Mouse (Mus musculus): Measurements from ENCODE around the gene Adamts7.

The Adamts7 gene

DNA sequence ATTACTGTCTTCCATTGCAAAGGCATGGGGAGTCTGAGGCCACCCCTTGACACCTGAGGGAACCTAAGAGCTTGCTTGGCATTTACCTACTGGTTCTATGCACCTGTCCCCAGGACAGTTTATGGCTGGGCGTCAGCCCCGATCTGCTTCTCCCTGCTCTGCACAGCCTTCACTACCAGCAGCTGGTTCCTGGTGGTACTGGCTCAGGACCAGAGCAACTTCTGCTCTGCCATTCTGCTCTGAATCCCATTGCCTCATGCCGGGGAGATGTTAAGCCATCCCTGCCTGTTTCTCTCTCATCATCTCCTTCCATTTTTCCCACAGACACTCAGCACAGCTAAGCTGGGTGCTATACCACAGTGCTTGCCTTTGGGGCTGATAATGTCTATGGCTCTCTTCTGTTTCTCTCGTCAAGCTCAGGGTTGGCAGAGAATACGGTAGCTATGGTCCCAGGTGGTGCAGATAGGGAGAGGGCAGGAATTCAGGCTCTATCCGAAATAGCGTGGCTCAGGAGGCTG, 35.1 kb downstream of the Adamts7 start:
- no peak for DNase-seq (ENCODE audit: low read depth, low spot score)

GRCm38 (mm10) chr9:90198531-90199449, 35.9 kb downstream of the Adamts7 start:
- DNase-seq (ENCODE audit: low read depth, low spot score): peak; percentile 66

DNA sequence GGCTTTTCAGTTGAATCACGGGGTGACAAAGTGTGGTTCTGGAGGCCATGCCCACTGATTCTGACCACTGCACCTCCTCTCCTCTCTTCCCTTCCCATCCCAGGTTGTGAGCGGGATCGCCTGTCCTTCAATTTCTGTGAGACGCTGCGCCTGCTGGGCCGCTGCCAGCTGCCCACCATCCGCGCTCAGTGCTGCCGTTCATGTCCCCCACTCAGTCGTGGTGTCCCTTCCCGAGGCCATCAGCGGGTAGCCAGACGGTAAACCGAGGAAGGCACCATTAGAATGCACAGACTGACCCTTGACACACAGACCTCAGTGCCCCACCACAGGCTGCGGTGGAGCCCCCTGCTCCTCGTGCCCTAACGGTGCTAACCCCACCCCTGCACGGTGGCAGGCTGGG, 36.7 kb downstream of the Adamts7 start:
- DNase-seq (ENCODE audit: low read depth, low spot score): no peak

DNA sequence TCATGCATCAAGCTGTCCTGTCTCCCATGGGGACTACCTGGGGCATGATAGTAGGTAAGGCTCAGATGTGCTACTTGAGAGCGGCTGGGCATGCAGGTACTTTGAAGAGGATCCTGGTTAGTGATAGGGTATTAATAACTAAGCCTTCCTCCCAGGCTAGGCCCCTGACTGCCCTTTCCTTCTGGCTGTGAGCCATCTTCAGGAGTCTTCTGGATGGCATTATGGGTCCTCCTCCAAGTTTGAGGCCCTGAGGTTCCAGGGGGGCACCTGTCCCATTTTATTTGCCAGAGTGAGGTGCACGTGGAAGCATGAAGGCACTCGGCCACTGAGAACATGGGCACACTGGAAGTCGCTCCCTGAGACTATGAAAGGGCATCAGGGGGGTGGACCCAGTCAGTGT, 37.6 kb downstream of the Adamts7 start:
- no peak for DNase-seq (ENCODE audit: low read depth, low spot score)

DNA sequence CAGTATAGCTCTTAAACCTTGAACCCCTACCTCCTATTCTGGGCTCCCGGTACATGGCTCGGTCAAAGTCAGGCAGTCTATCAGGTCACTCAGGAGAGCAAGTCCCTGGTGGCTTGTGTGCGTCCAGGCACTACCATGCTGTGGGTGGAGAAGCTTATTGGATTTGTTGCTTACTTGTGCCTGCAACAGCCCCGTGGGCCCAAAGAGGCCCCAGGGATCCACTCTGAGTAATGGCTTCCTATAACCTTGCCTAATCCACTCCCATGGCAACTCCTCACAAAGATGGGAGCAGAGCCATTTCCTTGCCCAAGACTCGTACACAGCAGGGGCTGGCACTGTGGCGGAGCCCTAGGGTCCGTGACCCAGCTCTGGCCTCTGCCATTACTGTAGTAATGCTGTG, 38.2 kb downstream of the Adamts7 start:
- DNase-seq (ENCODE audit: low read depth, low spot score): no peak

- no peak for DNase-seq (ENCODE audit: low read depth, low spot score)
These were observed 38.7 kb downstream of the Adamts7 start for GRCm38 (mm10) chr9:90201541-90201940.

DNA sequence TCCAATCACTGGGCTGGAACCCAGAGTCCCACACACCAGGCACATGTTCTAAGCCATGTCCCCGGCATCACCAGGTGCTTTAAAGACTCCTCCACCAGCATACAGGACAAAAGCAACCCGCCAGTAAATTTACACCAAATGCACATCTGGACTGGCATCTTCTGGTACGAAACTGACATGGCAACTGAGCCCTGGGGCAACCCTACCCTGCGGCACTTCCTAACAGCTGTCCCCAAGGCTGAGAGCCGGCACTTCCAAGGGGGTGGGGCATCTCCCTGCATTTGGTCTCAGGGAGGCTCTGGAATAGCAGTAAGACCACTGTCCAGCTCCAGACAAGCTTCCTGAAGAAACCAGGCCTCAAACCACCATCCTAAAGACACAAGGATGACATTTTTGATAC, 40.4 kb downstream of the Adamts7 start:
- no peak for DNase-seq (ENCODE audit: low read depth, low spot score)

- DNase-seq (ENCODE audit: low read depth, low spot score): no peak
These were observed 41.6 kb downstream of the Adamts7 start for GRCm38 (mm10) chr9:90204396-90204915.

DNA sequence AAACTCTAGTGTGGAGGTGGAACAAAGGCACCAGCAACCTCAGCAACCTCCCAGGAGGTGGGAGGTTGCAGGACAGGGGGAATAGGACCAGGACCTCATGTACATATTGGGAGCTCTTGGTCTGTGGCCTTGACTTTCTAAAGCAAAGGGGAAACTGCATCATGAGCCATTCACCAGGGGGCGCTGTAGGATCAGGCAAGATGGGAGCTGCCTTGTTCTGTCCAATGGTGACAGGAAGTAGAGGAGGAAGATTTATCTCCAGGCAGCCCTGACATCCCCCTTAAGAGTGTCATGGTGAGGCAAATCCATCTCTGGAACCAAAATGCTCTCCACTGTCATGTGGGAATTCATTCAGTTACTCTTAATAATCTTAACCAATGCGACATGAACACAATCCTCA, 43.6 kb downstream of the Adamts7 start:
- peak; percentile 64 for DNase-seq (ENCODE audit: low read depth, low spot score)

DNA sequence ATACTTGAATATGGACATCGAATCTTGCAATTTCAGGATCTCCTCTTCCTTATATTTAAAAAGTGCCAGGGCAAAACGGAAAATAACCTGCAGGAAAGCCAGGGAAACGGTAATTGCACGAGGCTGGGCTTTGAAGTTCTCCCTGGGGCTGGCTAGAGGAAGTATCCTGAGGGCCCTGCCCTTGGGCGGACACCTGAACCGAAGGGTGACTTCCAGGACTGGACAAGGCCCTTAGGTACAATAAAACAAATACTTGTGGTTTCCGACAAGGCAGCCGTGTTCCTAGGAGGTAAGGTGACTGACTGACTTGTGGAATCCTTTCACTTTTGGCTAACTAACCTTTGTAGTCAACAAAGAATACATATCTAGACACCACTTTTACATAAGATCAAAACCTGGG, 44.9 kb downstream of the Adamts7 start:
- no peak for DNase-seq (ENCODE audit: low read depth, low spot score)

DNA sequence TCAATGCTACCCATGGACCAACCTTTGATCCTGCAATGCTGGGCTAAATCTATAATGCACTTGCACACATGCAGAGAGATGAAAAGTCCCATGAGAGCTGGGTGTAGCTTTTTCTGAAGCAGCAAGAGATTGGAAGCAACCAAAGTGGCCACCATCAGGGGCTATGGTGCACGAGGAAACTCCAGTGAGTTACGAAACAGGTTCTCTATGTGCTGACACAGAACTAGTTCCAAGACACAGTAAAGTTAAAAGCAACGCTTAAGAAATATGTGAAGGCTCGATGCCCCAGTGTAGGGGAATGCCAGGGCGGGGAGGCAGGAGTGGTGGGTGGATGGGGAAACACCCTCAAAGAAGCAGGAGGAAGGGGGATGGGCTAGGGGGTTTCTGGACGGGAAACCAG, 45.8 kb downstream of the Adamts7 start:
- no peak for DNase-seq (ENCODE audit: low read depth, low spot score)

DNA sequence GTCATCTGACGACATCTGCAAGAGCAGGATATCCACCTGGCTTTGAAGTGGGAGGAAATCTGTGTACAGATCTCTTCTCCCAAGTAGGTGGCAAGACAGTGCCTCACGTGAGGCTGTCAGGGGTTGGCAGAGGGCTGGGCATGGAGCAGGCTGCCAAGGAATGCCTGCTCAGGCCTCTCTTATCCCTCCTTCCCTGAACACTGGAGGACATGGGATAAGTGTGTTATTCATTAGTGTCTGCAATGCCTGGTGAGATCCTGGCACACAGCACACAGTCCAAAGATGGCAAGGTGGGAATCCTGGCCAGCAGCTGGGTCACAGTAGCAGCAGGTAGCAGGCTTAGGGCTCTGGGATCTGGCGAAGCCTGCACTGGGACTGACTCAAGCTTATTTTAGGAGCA, 50.3 kb downstream of the Adamts7 start:
- no peak for DNase-seq (ENCODE audit: low read depth, low spot score)

DNA sequence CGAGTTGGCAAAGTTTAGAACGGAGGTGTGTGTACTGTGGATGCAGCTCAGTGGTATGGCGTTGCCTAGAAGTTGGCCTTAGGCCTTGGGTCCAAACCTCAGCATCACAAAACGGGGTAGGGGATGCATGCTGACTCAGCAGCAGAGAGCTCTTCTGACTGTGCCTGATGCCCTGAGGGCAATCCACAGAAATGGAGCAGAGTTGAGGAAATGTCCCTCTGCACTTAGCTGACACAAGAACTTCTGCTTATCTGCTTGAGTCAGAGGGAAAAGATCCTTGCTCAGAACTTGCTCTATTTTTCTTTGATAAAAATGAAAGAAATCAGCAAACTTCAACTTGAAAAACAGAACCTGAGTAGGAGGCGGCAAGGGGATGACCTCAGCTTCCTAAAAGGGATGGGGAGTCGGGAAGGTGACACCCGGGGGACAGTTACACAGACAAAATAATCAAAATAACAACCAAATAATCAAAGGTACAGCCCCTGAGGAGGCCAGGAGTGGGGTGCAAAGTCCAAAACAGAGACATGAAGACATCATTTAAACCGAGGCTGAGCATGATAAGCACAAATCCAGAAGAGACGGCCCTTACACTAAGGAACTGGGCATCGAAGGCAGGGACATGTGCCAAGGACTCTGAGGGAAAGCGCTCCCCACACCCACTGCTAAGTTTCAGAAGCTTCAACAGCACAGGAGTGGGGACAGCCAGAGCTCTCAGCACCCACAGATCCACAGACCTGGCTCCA, 53.6 kb downstream of the Adamts7 start:
- DNase-seq (ENCODE audit: low read depth, low spot score): no peak

DNA sequence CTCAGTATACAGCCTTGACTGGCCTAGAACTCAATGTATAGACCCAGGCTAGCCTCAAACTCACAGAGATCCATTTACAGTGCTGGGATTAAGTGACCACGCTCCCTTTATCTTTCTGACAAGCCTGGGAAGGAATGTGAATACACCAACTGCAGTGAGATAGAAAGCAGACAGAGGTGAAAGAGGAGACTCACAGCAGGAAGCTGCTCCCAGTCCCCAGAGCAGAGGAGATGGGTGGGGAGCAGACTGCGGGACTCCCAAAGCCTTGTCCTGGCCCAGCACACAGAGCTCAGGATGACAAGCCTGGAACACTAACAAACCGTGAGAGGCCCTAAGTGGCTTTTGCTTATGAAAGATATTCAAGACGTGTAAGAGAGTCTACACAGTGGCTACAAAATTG, 54.6 kb downstream of the Adamts7 start:
- DNase-seq (ENCODE audit: low read depth, low spot score): no peak

GRCm38 (mm10) chr9:90222275-90222674, 59.4 kb downstream of the Adamts7 start:
- DNase-seq (ENCODE audit: low read depth, low spot score): no peak

DNA sequence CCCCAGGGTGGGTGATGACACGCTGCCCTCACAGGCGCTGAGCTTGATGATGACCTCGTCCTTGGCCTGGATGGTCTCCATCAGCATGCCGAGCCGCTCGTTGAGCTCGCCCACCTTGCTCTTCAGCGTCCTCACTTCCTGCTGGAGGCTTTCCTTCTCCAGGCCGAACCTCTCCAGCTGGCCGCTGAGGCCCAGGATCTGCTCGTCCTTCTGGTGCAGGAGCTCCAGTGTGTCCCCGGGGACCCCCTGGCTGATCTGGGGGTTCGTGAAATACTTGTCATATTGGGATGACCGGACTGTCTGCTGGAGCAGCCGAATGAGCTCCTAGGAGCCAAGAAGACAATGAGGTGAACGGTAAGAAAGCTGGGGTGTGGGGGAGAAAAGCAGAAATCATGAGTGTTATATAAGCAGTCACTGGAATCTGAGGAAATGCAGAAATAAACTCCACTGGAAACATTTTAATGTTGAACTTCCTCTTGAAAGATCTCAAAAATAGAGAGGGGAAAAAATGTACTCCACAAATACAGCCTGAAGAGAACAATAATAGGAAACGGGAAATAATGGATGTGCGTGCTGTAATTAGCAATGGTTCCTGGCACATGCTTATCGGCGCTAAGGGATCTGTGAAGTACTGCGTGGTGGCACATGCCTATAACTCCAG, 63.3 kb downstream of the Adamts7 start:
- DNase-seq (ENCODE audit: low read depth, low spot score): peak; percentile 29

GRCm38 (mm10) chr9:90226742-90227096, 63.9 kb downstream of the Adamts7 start:
- no peak for DNase-seq (ENCODE audit: low read depth, low spot score)

DNA sequence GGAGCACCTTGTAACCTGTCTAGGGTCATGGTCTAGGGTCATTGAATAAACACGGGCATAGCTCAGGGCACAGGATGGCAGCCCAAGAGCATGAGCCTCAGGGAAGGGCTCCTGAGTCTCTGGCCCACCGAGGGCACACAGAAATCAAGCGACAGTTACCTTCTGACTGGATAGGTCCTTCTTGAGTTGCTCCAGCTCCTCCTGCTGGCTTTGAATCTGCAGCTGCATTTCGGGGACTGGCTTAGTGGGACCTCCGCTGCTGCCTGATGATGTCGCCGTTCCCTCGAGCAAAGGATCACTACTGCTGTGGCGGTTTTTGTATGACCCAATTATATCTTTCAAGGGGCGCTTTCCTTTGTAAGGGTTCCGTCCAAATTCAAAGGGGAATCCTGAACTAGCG, 64.3 kb downstream of the Adamts7 start:
- no peak for DNase-seq (ENCODE audit: low read depth, low spot score)

- DNase-seq (ENCODE audit: low read depth, low spot score): peak; percentile 32
These were observed 70.2 kb downstream of the Adamts7 start for GRCm38 (mm10) chr9:90232781-90233690.

DNA sequence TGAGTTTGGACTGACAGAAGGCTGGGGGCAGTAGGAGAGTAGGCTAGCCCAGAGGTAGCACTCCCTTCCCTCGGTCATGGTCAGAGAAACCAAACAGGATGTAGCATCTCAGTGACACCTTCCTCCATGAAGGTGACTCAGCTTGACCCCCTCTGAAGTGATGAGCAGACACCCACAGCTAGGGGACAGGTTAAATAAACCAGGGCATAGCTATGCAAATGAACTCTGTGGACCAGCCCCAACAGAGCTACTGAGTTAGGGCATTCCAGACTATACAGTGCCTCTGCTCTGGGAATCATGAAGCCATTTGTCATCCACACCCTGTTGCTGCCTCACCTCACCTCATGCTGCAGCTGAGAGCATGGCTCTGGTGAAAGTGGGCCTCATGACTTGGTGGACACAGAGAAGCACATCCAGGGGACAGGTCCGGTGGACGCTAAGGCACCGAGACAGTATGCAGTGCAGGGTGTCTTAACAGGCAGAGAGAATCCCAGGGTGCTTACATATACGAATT, 71.1 kb downstream of the Adamts7 start:
- DNase-seq (ENCODE audit: low read depth, low spot score): no peak

GRCm38 (mm10) chr9:90234786-90235185, 71.9 kb downstream of the Adamts7 start:
- DNase-seq (ENCODE audit: low read depth, low spot score): no peak
